In the genomic region with DNA sequence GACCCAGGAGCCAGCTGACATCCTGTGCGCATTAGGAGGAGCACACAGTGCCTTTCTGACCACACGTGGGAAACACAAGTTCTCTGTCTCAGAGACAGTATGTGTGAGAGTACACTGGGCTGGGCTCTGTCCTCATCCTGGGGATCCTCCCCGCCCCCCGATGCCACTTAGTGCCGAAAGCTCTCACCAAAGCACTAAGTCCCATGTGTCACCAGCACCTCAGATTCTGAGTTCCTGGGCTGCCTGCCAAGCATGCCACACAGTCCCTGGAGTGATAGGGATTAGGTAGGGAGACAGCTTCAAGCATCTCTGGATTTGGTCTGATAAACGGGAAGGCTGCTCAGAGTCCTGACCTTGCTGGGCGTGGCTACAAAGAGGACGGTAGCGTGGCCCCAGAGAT, we compare ENCODE assay signal across 16 mouse cellular contexts. TPM values are rescaled to one million over a fixed set of nuclear protein-coding genes. Genes with fewer than 3 reads are reported as not detected.
DNase-seq lines count a peak whose midpoint lies in the region; ATAC-seq lines count a peak whose summit lies in the region.
"Had no signal": no experiment of that assay in that cellular context is flagged by ENCODE, and none has a peak within 500 bp of the region (broad histone marks: within the 10 kb centered on the region; RNA-seq: fewer than 3 reads in every experiment).

No protein-coding gene starts in this region.

- no peak overlapping the region for H3K4me2 ChIP-seq in kidney, embryonic 14.5 days (replicated peaks; ENCODE audit: low read depth, low read length)
- peak overlapping the region; percentile 38 for H3K4me2 ChIP-seq in heart, embryonic 13.5 days
- H3K4me2 ChIP-seq: embryonic facial prominence, embryonic 12.5 days; limb, embryonic 13.5 days; neural tube, embryonic 15.5 days had no signal

- 80% methylated on average over 9 of the region's 9 CpGs for WGBS in kidney, embryonic 14.5 days
- WGBS in heart, embryonic 13.5 days: 35% methylated on average over 9 of the region's 9 CpGs

- no peak overlapping the region for H3K4me3 ChIP-seq in kidney, embryonic 14.5 days (ENCODE audit: low read length)
- H3K4me3 ChIP-seq in heart, embryonic 13.5 days: no peak overlapping the region
- H3K4me3 ChIP-seq: embryonic facial prominence, embryonic 12.5 days; limb, embryonic 13.5 days; neural tube, embryonic 15.5 days had no signal

- H3K27ac ChIP-seq in kidney, embryonic 14.5 days (ENCODE audit: low read depth, low read length): no peak overlapping the region
- peak overlapping the region; percentile 92 for H3K27ac ChIP-seq in heart, embryonic 13.5 days (replicated peaks)
- H3K27ac ChIP-seq: embryonic facial prominence, embryonic 12.5 days; kidney, postnatal 0 days; limb, embryonic 13.5 days; neural tube, embryonic 15.5 days had no signal

- H3K36me3 ChIP-seq in kidney, embryonic 14.5 days (ENCODE audit: control insufficient read depth, insufficient read depth, low read length): peaks cover 48% of the 10 kb centered on the region
- peaks cover 62% of the 10 kb centered on the region for H3K36me3 ChIP-seq in heart, embryonic 13.5 days

- H3K4me1 ChIP-seq in kidney, embryonic 14.5 days (ENCODE audit: control insufficient read depth, insufficient read depth, low read length): no peaks in the 10 kb centered on the region
- H3K4me1 ChIP-seq in heart, embryonic 13.5 days: peaks cover 99% of the 10 kb centered on the region

- no peak for ATAC-seq in kidney, embryonic 14.5 days (ENCODE audit: low FRiP score, low TSS enrichment)
- ATAC-seq in heart, embryonic 13.5 days (ENCODE audit: extremely low read depth, insufficient number of reproducible peaks, low FRiP score, low TSS enrichment): peak; percentile 72
- ATAC-seq: inflammation-experienced regulatory T-cells, adult 6 months had no signal

- H3K9me3 ChIP-seq in kidney, embryonic 14.5 days (ENCODE audit: control insufficient read depth, low read length): no peaks in the 10 kb centered on the region
- H3K9me3 ChIP-seq in heart, embryonic 13.5 days: no peaks in the 10 kb centered on the region
- H3K9me3 ChIP-seq: embryonic facial prominence, embryonic 12.5 days; limb, embryonic 13.5 days; neural tube, embryonic 15.5 days had no signal

- H3K27me3 ChIP-seq in kidney, embryonic 14.5 days (ENCODE audit: control insufficient read depth, insufficient read depth, low read length): no peaks in the 10 kb centered on the region; the same call in 1 of the 2 replicates
- H3K27me3 ChIP-seq in heart, embryonic 13.5 days (replicated peaks): peaks cover 28% of the 10 kb centered on the region
- H3K27me3 ChIP-seq: Patski had no signal

- DNase-seq in kidney, postnatal 10 days: peak; percentile 22
- DNase-seq in right cerebral cortex, postnatal 4 days: peak; percentile 23
- DNase-seq in right cerebral cortex, postnatal 25 days: no peak
- no peak for DNase-seq in layer of hippocampus, adult 8-10 months (ENCODE audit: low spot score in 2 of 2)
- no peak for DNase-seq in spleen, adult 12 weeks (ENCODE audit: low spot score)
- DNase-seq: lung, adult 2 months; thymus, adult 18-20 months had no signal

- no peak overlapping the region for H3K9ac ChIP-seq in kidney, embryonic 14.5 days (ENCODE audit: low read depth, low read length)
- H3K9ac ChIP-seq in heart, embryonic 13.5 days: peak overlapping the region; percentile 70
- H3K9ac ChIP-seq: embryonic facial prominence, embryonic 12.5 days; limb, embryonic 13.5 days; neural tube, embryonic 15.5 days had no signal

RNA-seq across cellular contexts. Expression of gene Trim11, which starts 12.9 kb away (rescaled TPM):
- polyA plus RNA-seq in kidney, embryonic 14.5 days (2014; fragmentation: Nextera tagmentation; extraction: Ambion mirVana): 16.7 and 19.8 TPM in 2 replicates
- polyA plus RNA-seq in heart, embryonic 13.5 days (2015; fragmentation: Nextera tagmentation; extraction: Ambion mirVana): 25.6 and 28.2 TPM in 2 replicates
- total RNA-seq in layer of hippocampus, adult 8-10 months (2022): 10 to 100 TPM; 28.4 to 32.5 (median 31.0) TPM

RNA-seq across cellular contexts. Expression of gene Hist3h2a, which starts 36.3 kb away (rescaled TPM):
- polyA plus RNA-seq in kidney, embryonic 14.5 days (2014; fragmentation: Nextera tagmentation; extraction: Ambion mirVana): 31.8 and 32.7 TPM in 2 replicates
- polyA plus RNA-seq in heart, embryonic 13.5 days (2015; fragmentation: Nextera tagmentation; extraction: Ambion mirVana): 26.4 and 28.5 TPM in 2 replicates
- total RNA-seq in layer of hippocampus, adult 8-10 months (2022): 10 to 100 TPM; 48.9 to 64.2 (median 56.8) TPM

RNA-seq across cellular contexts. Expression of gene Trim17, which starts 36.3 kb away (rescaled TPM):
- 0.63 and 0.65 TPM in 2 replicates for polyA plus RNA-seq in kidney, embryonic 14.5 days (2014; fragmentation: Nextera tagmentation; extraction: Ambion mirVana)
- 0.43 and 0.76 TPM in 2 replicates for polyA plus RNA-seq in heart, embryonic 13.5 days (2015; fragmentation: Nextera tagmentation; extraction: Ambion mirVana)
- 1 to 10 TPM; 2.8 to 6.3 (median 4.8) TPM for total RNA-seq in layer of hippocampus, adult 8-10 months (2022)
- total RNA-seq: monocyte, adult 5-6 weeks had no signal

RNA-seq across cellular contexts. Expression of gene Hist3h2ba, which starts 42.1 kb away (rescaled TPM):
- polyA plus RNA-seq in kidney, embryonic 14.5 days (2014; fragmentation: Nextera tagmentation; extraction: Ambion mirVana): 29.9 and 146 TPM in 2 replicates
- 14.4 and 14.9 TPM in 2 replicates for polyA plus RNA-seq in heart, embryonic 13.5 days (2015; fragmentation: Nextera tagmentation; extraction: Ambion mirVana)
- total RNA-seq in layer of hippocampus, adult 8-10 months (2022): 10 to 100 TPM; 71.4 to 92.2 (median 75.7) TPM

RNA-seq across cellular contexts. Expression of gene Rnf187, which starts 52.1 kb away (rescaled TPM):
- polyA plus RNA-seq in kidney, embryonic 14.5 days (2014; fragmentation: Nextera tagmentation; extraction: Ambion mirVana): 229 and 304 TPM in 2 replicates
- polyA plus RNA-seq in heart, embryonic 13.5 days (2015; fragmentation: Nextera tagmentation; extraction: Ambion mirVana): 151 and 166 TPM in 2 replicates
- total RNA-seq in layer of hippocampus, adult 8-10 months (2022): 100 to 1,000 TPM; 426 to 450 (median 442) TPM

Comparison
In these comparisons a context has a peak if more than half of its experiments do, and no peak if none do; other contexts are left out.
1. DNase-seq: peak in kidney, postnatal 10 days (single experiment) and right cerebral cortex, postnatal 4 days (single experiment); none in right cerebral cortex, postnatal 25 days (single experiment), layer of hippocampus, adult 8-10 months (0 of 2) and spleen, adult 12 weeks (single experiment).